8 mouse cellular contexts compared by ENCODE assay signal in the genomic region with DNA sequence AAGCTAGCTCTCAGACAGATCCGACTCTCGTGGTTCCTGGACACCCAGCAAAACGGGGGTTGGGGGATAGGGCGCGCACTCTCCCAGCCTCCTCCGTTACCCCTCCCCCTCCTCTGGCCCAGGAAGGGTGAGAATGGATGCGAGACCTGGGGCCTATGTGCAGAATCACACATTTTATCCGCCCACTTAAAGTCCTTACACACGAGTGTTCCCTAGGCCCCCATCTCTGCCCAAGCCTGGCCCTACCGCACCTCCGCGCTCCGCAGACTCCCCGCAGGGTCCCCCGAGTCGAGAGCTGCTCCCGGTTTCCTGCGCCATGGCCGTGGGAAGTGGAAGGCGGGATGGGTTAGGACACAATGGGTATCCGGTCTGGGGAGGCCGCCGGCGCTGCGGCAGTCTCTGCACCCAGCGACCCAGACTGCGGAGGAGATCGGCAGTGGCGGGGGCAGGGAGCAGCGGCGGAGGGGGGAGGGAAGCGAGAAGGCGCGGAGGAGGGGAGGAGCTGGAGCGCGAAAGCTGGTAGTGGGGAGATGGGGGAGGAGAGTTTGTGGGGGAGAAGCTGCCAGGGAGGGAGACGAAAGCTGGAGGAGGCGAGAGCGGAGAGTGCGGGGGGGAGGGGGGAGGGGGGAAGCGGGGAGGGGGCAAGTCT. TPM values are rescaled to one million over a fixed set of nuclear protein-coding genes. Genes with fewer than 3 reads are reported as not detected.
DNase-seq lines count a peak whose midpoint lies in the region; ATAC-seq lines count a peak whose summit lies in the region.

No protein-coding gene starts in this region.

- H3K4me1 ChIP-seq in embryonic facial prominence, embryonic 15.5 days: peaks cover 30% of the 10 kb centered on the region
- peaks cover 24% of the 10 kb centered on the region for H3K4me1 ChIP-seq in heart, embryonic 15.5 days (replicated peaks)
- H3K4me1 ChIP-seq in liver, embryonic 13.5 days (replicated peaks): peaks cover 24% of the 10 kb centered on the region

- peak overlapping the region; percentile 72 for H3K4me2 ChIP-seq in embryonic facial prominence, embryonic 15.5 days (replicated peaks)
- H3K4me2 ChIP-seq in heart, embryonic 15.5 days: peak overlapping the region; percentile 78
- peak overlapping the region; percentile 81 for H3K4me2 ChIP-seq in liver, embryonic 13.5 days

- H3K4me3 ChIP-seq in embryonic facial prominence, embryonic 15.5 days (replicated peaks): peak overlapping the region; percentile 82
- H3K4me3 ChIP-seq in heart, embryonic 15.5 days: peak overlapping the region; percentile 93
- H3K4me3 ChIP-seq in liver, embryonic 13.5 days (replicated peaks): peak overlapping the region; percentile 63

- no peaks in the 10 kb centered on the region for H3K9me3 ChIP-seq in embryonic facial prominence, embryonic 15.5 days (replicated peaks)
- H3K9me3 ChIP-seq in heart, embryonic 15.5 days (replicated peaks): no peaks in the 10 kb centered on the region
- no peaks in the 10 kb centered on the region for H3K9me3 ChIP-seq in liver, embryonic 13.5 days (replicated peaks)

- peak; percentile 53 for DNase-seq in 3T3-L1 (ENCODE audit: low read depth, low spot score)
- DNase-seq in adrenal gland, postnatal 14 days: peak; percentile 83
- DNase-seq in kidney, postnatal 10 days: peak; percentile 88
- no peak for DNase-seq in liver, embryonic 13.5 days
- DNase-seq in neural tube, embryonic 10.5 days (ENCODE audit: extremely low spot score, low spot score): peak; percentile 83
- DNase-seq in telencephalon, adult 2 months (ENCODE audit: low read depth, low spot score): peak; percentile 54

- ATAC-seq in embryonic facial prominence, embryonic 15.5 days (ENCODE audit: insufficient number of reproducible peaks, low FRiP score, low TSS enrichment, low read depth): peak; percentile 78
- peak; percentile 81 for ATAC-seq in heart, embryonic 15.5 days (replicated peaks; ENCODE audit: insufficient number of reproducible peaks, insufficient read depth, low FRiP score, low read depth)
- peak; percentile 66 for ATAC-seq in liver, embryonic 13.5 days (ENCODE audit: low read depth)

- peak overlapping the region; percentile 84 for H3K27ac ChIP-seq in embryonic facial prominence, embryonic 15.5 days (replicated peaks)
- H3K27ac ChIP-seq in heart, embryonic 15.5 days: peak overlapping the region; percentile 86
- no peak overlapping the region; the same call in 1 of the 2 replicates for H3K27ac ChIP-seq in liver, embryonic 13.5 days

- peaks cover 35% of the 10 kb centered on the region for H3K36me3 ChIP-seq in embryonic facial prominence, embryonic 15.5 days
- peaks cover 27% of the 10 kb centered on the region for H3K36me3 ChIP-seq in heart, embryonic 15.5 days
- peaks cover 8% of the 10 kb centered on the region; the same call in 1 of the 2 replicates for H3K36me3 ChIP-seq in liver, embryonic 13.5 days

- H3K9ac ChIP-seq in embryonic facial prominence, embryonic 15.5 days: peak overlapping the region; percentile 76
- H3K9ac ChIP-seq in heart, embryonic 15.5 days: peak overlapping the region; percentile 84
- peak overlapping the region; percentile 60 for H3K9ac ChIP-seq in liver, embryonic 13.5 days

- WGBS in embryonic facial prominence, embryonic 15.5 days: 1% methylated on average over 40 of the region's 41 CpGs
- WGBS in heart, embryonic 15.5 days: under 1% methylated on average over 34 of the region's 41 CpGs
- under 1% methylated on average over 37 of the region's 41 CpGs for WGBS in liver, embryonic 13.5 days (ENCODE audit: insufficient replicate concordance)

- H3K27me3 ChIP-seq in embryonic facial prominence, embryonic 15.5 days: no peaks in the 10 kb centered on the region
- no peaks in the 10 kb centered on the region for H3K27me3 ChIP-seq in heart, embryonic 15.5 days
- peaks cover 51% of the 10 kb centered on the region for H3K27me3 ChIP-seq in liver, embryonic 13.5 days

RNA-seq across cellular contexts. Expression of a gene that starts 11.0 kb away (rescaled TPM):
- total RNA-seq in adrenal gland, postnatal 14 days (2021): 31.4 and 41.7 TPM in 2 replicates
- polyA plus RNA-seq in embryonic facial prominence, embryonic 15.5 days (2015; fragmentation: Nextera tagmentation; extraction: Ambion mirVana): 42.1 and 44.2 TPM in 2 replicates
- 23.5 and 29.7 TPM in 2 replicates for polyA plus RNA-seq in heart, embryonic 15.5 days (2015; fragmentation: Nextera tagmentation; extraction: Ambion mirVana)
- 20.6 and 21.9 TPM in 2 replicates for polyA plus RNA-seq in liver, embryonic 13.5 days (2015; fragmentation: Nextera tagmentation; extraction: Ambion mirVana)

RNA-seq across cellular contexts. Expression of a gene that starts 12.6 kb away (rescaled TPM):
- 7.3 and 9.6 TPM in 2 replicates for total RNA-seq in adrenal gland, postnatal 14 days (2021)
- 15.0 and 16.0 TPM in 2 replicates for polyA plus RNA-seq in embryonic facial prominence, embryonic 15.5 days (2015; fragmentation: Nextera tagmentation; extraction: Ambion mirVana)
- 4.8 and 7.3 TPM in 2 replicates for polyA plus RNA-seq in heart, embryonic 15.5 days (2015; fragmentation: Nextera tagmentation; extraction: Ambion mirVana)
- polyA plus RNA-seq in liver, embryonic 13.5 days (2015; fragmentation: Nextera tagmentation; extraction: Ambion mirVana): 1.2 and 1.5 TPM in 2 replicates

RNA-seq across cellular contexts. Expression of a gene that starts 36.6 kb away (rescaled TPM):
- total RNA-seq in adrenal gland, postnatal 14 days (2021): 30.2 and 32.2 TPM in 2 replicates
- 20.8 and 22.2 TPM in 2 replicates for polyA plus RNA-seq in embryonic facial prominence, embryonic 15.5 days (2015; fragmentation: Nextera tagmentation; extraction: Ambion mirVana)
- polyA plus RNA-seq in heart, embryonic 15.5 days (2015; fragmentation: Nextera tagmentation; extraction: Ambion mirVana): 12.8 and 16.6 TPM in 2 replicates
- polyA plus RNA-seq in liver, embryonic 13.5 days (2015; fragmentation: Nextera tagmentation; extraction: Ambion mirVana): 2.6 and 3.0 TPM in 2 replicates

RNA-seq across cellular contexts. Expression of a gene that starts 37.0 kb away (rescaled TPM):
- 42.7 and 46.9 TPM in 2 replicates for total RNA-seq in adrenal gland, postnatal 14 days (2021)
- polyA plus RNA-seq in embryonic facial prominence, embryonic 15.5 days (2015; fragmentation: Nextera tagmentation; extraction: Ambion mirVana): 42.8 and 43.2 TPM in 2 replicates
- 29.3 and 34.0 TPM in 2 replicates for polyA plus RNA-seq in heart, embryonic 15.5 days (2015; fragmentation: Nextera tagmentation; extraction: Ambion mirVana)
- polyA plus RNA-seq in liver, embryonic 13.5 days (2015; fragmentation: Nextera tagmentation; extraction: Ambion mirVana): 19.8 and 20.5 TPM in 2 replicates

RNA-seq across cellular contexts. Expression of a gene that starts 40.3 kb away (rescaled TPM):
- total RNA-seq in adrenal gland, postnatal 14 days (2021): not detected in 2 replicates
- polyA plus RNA-seq in embryonic facial prominence, embryonic 15.5 days (2015; fragmentation: Nextera tagmentation; extraction: Ambion mirVana): 0.09 and 0.31 TPM in 2 replicates
- polyA plus RNA-seq in heart, embryonic 15.5 days (2015; fragmentation: Nextera tagmentation; extraction: Ambion mirVana): not detected in 2 replicates
- not detected in 2 replicates for polyA plus RNA-seq in liver, embryonic 13.5 days (2015; fragmentation: Nextera tagmentation; extraction: Ambion mirVana)
